ENCODE assay signal across 11 mouse cellular contexts in the genomic region with DNA sequence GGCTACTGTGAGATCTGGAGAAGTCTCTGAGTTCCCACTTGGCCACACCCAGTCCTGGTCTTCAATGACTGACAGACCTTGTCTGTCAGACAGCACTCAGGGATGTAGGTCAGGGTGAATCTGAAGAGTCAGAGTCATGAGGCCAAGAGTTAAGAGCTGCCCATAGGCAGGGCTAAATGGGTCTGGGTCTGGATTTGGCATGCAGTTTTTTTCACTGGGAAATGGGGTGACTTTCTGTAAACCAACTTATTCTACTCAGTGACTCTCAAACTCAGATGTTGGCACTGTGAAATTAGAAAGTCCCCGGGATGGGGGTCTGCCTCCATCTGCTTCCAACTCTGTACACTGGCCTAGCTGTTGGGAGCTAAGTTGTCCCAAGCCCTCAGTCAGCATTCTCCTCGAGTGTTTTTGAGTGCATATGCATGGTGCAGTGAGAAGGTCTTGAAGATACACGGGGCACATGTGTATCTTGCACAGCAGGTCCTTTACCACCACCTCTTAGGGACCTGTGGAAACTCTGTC. TPM values are rescaled to one million over a fixed set of nuclear protein-coding genes. Genes with fewer than 3 reads are reported as not detected.
DNase-seq lines count a peak whose midpoint lies in the region; ATAC-seq and TF ChIP-seq lines count a peak whose summit lies in the region.
"Had no signal": no experiment of that assay in that cellular context is flagged by ENCODE, and none has a peak within 500 bp of the region (broad histone marks: within the 10 kb centered on the region; RNA-seq: fewer than 3 reads in every experiment).

No protein-coding gene starts in this region.

- WGBS in forebrain, embryonic 12.5 days, result 79% methylated on average over 3 of the region's 3 CpGs
- WGBS in forebrain, embryonic 14.5 days, result 77% methylated on average over 3 of the region's 3 CpGs
- WGBS in lung, embryonic 14.5 days, result 67% methylated on average over 3 of the region's 3 CpGs
- WGBS in hindbrain, embryonic 12.5 days, result 74% methylated on average over 3 of the region's 3 CpGs
- WGBS in liver, embryonic 14.5 days (ENCODE audit: insufficient replicate concordance), result 62% methylated on average over 3 of the region's 3 CpGs

- no peak for DNase-seq in forebrain, embryonic 14.5 days (ENCODE audit: low spot score)
- no peak for DNase-seq in lung, embryonic 14.5 days
- DNase-seq in lung, postnatal 25 days (ENCODE audit: low spot score), result no peak
- DNase-seq in liver, embryonic 14.5 days (ENCODE audit: low read depth in 3 of 3, low spot score in 3 of 3), result no peak
- DNase-seq in layer of hippocampus, adult 11-12 months (ENCODE audit: low spot score), result no peak
- DNase-seq in adrenal gland, postnatal 4 days (ENCODE audit: low spot score in 2 of 2), result no peak

- TF ChIP-seq CTCF in lung, embryonic 14.5 days (IDR thresholded peaks at IDR 0.05; ENCODE audit: low read depth), result no peak
- TF ChIP-seq CTCF in liver, embryonic 14.5 days (IDR thresholded peaks at IDR 0.05; ENCODE audit: low read depth), result no peak

- no peak for TF ChIP-seq EP300 in liver, embryonic 14.5 days (IDR thresholded peaks at IDR 0.05; ENCODE audit: low read depth)

- H3K9ac ChIP-seq in forebrain, embryonic 12.5 days, result no peak overlapping the region
- H3K9ac ChIP-seq in forebrain, embryonic 14.5 days (ENCODE audit: low read length), result no peak overlapping the region
- peak overlapping the region; percentile 85; the same call in 1 of the 2 replicates for H3K9ac ChIP-seq in lung, embryonic 14.5 days
- H3K9ac ChIP-seq in hindbrain, embryonic 12.5 days, result no peak overlapping the region
- H3K9ac ChIP-seq in liver, embryonic 14.5 days (replicated peaks), result no peak overlapping the region

- H3K9me3 ChIP-seq in forebrain, embryonic 12.5 days, result no peaks in the 10 kb centered on the region
- H3K9me3 ChIP-seq in forebrain, embryonic 14.5 days (replicated peaks; ENCODE audit: control insufficient read depth, low read length), result no peaks in the 10 kb centered on the region
- no peaks in the 10 kb centered on the region for H3K9me3 ChIP-seq in lung, embryonic 14.5 days (ENCODE audit: low read depth, low read length)
- no peaks in the 10 kb centered on the region for H3K9me3 ChIP-seq in hindbrain, embryonic 12.5 days (replicated peaks)
- no peaks in the 10 kb centered on the region for H3K9me3 ChIP-seq in liver, embryonic 14.5 days (ENCODE audit: control insufficient read depth, low read length)

- peak overlapping the region; percentile 90; the same call in 1 of the 2 replicates for H3K4me2 ChIP-seq in forebrain, embryonic 12.5 days
- no peak overlapping the region for H3K4me2 ChIP-seq in forebrain, embryonic 14.5 days (ENCODE audit: low read length)
- peak overlapping the region; percentile 81 for H3K4me2 ChIP-seq in lung, embryonic 14.5 days
- H3K4me2 ChIP-seq in hindbrain, embryonic 12.5 days (replicated peaks), result peak overlapping the region; percentile 87; the same call in 1 of the 2 replicates
- peak overlapping the region; percentile 85 for H3K4me2 ChIP-seq in liver, embryonic 14.5 days (ENCODE audit: low read depth)

- H3K4me1 ChIP-seq in forebrain, embryonic 12.5 days, result peaks cover 18% of the 10 kb centered on the region
- peaks cover 7% of the 10 kb centered on the region; the same call in 1 of the 2 replicates for H3K4me1 ChIP-seq in forebrain, embryonic 14.5 days (ENCODE audit: control insufficient read depth, insufficient read depth, low read length)
- H3K4me1 ChIP-seq in lung, embryonic 14.5 days (ENCODE audit: insufficient read depth), result peaks cover 11% of the 10 kb centered on the region
- H3K4me1 ChIP-seq in hindbrain, embryonic 12.5 days, result peaks cover 20% of the 10 kb centered on the region
- H3K4me1 ChIP-seq in liver, embryonic 14.5 days (replicated peaks; ENCODE audit: control insufficient read depth in 2 of 2, insufficient read depth in 2 of 2, low read length in 1 of 2), result peaks cover 53 to 61% of the 10 kb centered on the region in 2 experiments

- H3K27me3 ChIP-seq in forebrain, embryonic 12.5 days, result 0 out of 2 replicates have a peak, but pooled peaks cover 20% of the 10 kb centered on the region
- H3K27me3 ChIP-seq in forebrain, embryonic 14.5 days (replicated peaks; ENCODE audit: control insufficient read depth, insufficient read depth, low read length), result no peaks in the 10 kb centered on the region
- H3K27me3 ChIP-seq in lung, embryonic 14.5 days (ENCODE audit: insufficient read depth, low read length), result no peaks in the 10 kb centered on the region
- 0 out of 2 replicates have a peak, but pooled peaks cover 3% of the 10 kb centered on the region for H3K27me3 ChIP-seq in hindbrain, embryonic 12.5 days
- H3K27me3 ChIP-seq in liver, embryonic 14.5 days (ENCODE audit: control insufficient read depth, insufficient read depth, low read length), result no peaks in the 10 kb centered on the region

- no peak overlapping the region for H3K27ac ChIP-seq in forebrain, embryonic 12.5 days
- no peak overlapping the region for H3K27ac ChIP-seq in forebrain, embryonic 14.5 days (ENCODE audit: low read depth, low read length)
- H3K27ac ChIP-seq in lung, embryonic 14.5 days (ENCODE audit: low read depth), result no peak overlapping the region
- no peak overlapping the region for H3K27ac ChIP-seq in hindbrain, embryonic 12.5 days
- H3K27ac ChIP-seq in liver, embryonic 14.5 days, result no peak overlapping the region

- no peak overlapping the region for H3K4me3 ChIP-seq in forebrain, embryonic 12.5 days (replicated peaks)
- no peak overlapping the region for H3K4me3 ChIP-seq in forebrain, embryonic 14.5 days (ENCODE audit: low read depth, low read length)
- peak overlapping the region; percentile 69; the same call in 1 of the 2 replicates for H3K4me3 ChIP-seq in lung, embryonic 14.5 days (ENCODE audit: low read depth, low read length)
- no peak overlapping the region for H3K4me3 ChIP-seq in hindbrain, embryonic 12.5 days
- H3K4me3 ChIP-seq in liver, embryonic 14.5 days (ENCODE audit: insufficient read depth in 1 of 2, low read depth in 2 of 2, low read length in 2 of 2), result peak overlapping the region in 1 of 2 experiments; percentile 8; a peak in 1 of 4 replicates

- ATAC-seq in forebrain, embryonic 12.5 days (ENCODE audit: low FRiP score), result no peak
- ATAC-seq in forebrain, embryonic 14.5 days, result no peak
- ATAC-seq in lung, embryonic 14.5 days (ENCODE audit: insufficient read depth), result no peak
- no peak for ATAC-seq in hindbrain, embryonic 12.5 days (ENCODE audit: low FRiP score)
- no peak for ATAC-seq in liver, embryonic 14.5 days (ENCODE audit: insufficient read depth)

- H3K36me3 ChIP-seq in forebrain, embryonic 12.5 days (replicated peaks), result no peaks in the 10 kb centered on the region
- H3K36me3 ChIP-seq in forebrain, embryonic 14.5 days (ENCODE audit: control insufficient read depth, insufficient read depth, low read length), result no peaks in the 10 kb centered on the region
- peaks cover 5% of the 10 kb centered on the region; the same call in 1 of the 2 replicates for H3K36me3 ChIP-seq in lung, embryonic 14.5 days (ENCODE audit: insufficient read depth)
- no peaks in the 10 kb centered on the region for H3K36me3 ChIP-seq in hindbrain, embryonic 12.5 days
- H3K36me3 ChIP-seq in liver, embryonic 14.5 days (replicated peaks; ENCODE audit: control insufficient read depth, insufficient read depth, low read depth), result no peaks in the 10 kb centered on the region

RNA-seq across cellular contexts. Expression of a gene that starts 1.6 kb away (rescaled TPM):
- 4.5 and 5.2 TPM in 2 replicates for polyA plus RNA-seq in forebrain, embryonic 12.5 days (2016; fragmentation: Nextera tagmentation; extraction: Ambion mirVana)
- 1.6 and 1.8 TPM in 2 replicates for polyA plus RNA-seq in forebrain, embryonic 14.5 days (2014; fragmentation: Nextera tagmentation; extraction: Ambion mirVana)
- 8.8 and 10.0 TPM in 2 replicates for polyA plus RNA-seq in lung, embryonic 14.5 days (2014; fragmentation: Nextera tagmentation; extraction: Ambion mirVana)
- polyA plus RNA-seq in hindbrain, embryonic 12.5 days (2016; fragmentation: Nextera tagmentation; extraction: Ambion mirVana), result 8.6 and 8.9 TPM in 2 replicates
- polyA plus RNA-seq in liver, embryonic 14.5 days (2012; rRNA removed), result 1.6 and 2.1 TPM in 2 replicates
- 0.71 and 0.76 TPM in 2 replicates for polyA plus RNA-seq in liver, embryonic 14.5 days (2014; fragmentation: Nextera tagmentation; extraction: Ambion mirVana)
- total RNA-seq in adrenal gland, postnatal 4 days (2021), result 10 to 100 TPM; 20.7 to 23.0 TPM

RNA-seq across cellular contexts. Expression of a gene that starts 4.6 kb away (rescaled TPM):
- polyA plus RNA-seq in forebrain, embryonic 12.5 days (2016; fragmentation: Nextera tagmentation; extraction: Ambion mirVana), result not detected in 2 replicates
- not detected in 2 replicates for polyA plus RNA-seq in forebrain, embryonic 14.5 days (2014; fragmentation: Nextera tagmentation; extraction: Ambion mirVana)
- not detected in 2 replicates for polyA plus RNA-seq in lung, embryonic 14.5 days (2014; fragmentation: Nextera tagmentation; extraction: Ambion mirVana)
- not detected in 2 replicates for polyA plus RNA-seq in hindbrain, embryonic 12.5 days (2016; fragmentation: Nextera tagmentation; extraction: Ambion mirVana)
- polyA plus RNA-seq in liver, embryonic 14.5 days (2012; rRNA removed), result not detected in 2 replicates
- polyA plus RNA-seq in liver, embryonic 14.5 days (2014; fragmentation: Nextera tagmentation; extraction: Ambion mirVana), result not detected in 2 replicates
- not detected for total RNA-seq in adrenal gland, postnatal 4 days (2021)
- total RNA-seq: left cerebral cortex, postnatal 10 days had no signal
- polyA plus RNA-seq: brain, embryonic 14.5 days; embryonic facial prominence, embryonic 11.5 days had no signal

RNA-seq across cellular contexts. Expression of a gene that starts 31.2 kb away (rescaled TPM):
- polyA plus RNA-seq in forebrain, embryonic 12.5 days (2016; fragmentation: Nextera tagmentation; extraction: Ambion mirVana), result 104 TPM in 2 replicates
- 110 and 112 TPM in 2 replicates for polyA plus RNA-seq in forebrain, embryonic 14.5 days (2014; fragmentation: Nextera tagmentation; extraction: Ambion mirVana)
- polyA plus RNA-seq in lung, embryonic 14.5 days (2014; fragmentation: Nextera tagmentation; extraction: Ambion mirVana), result 70.6 and 76.1 TPM in 2 replicates
- polyA plus RNA-seq in hindbrain, embryonic 12.5 days (2016; fragmentation: Nextera tagmentation; extraction: Ambion mirVana), result 87.4 and 89.7 TPM in 2 replicates
- polyA plus RNA-seq in liver, embryonic 14.5 days (2012; rRNA removed), result 105 and 125 TPM in 2 replicates
- 129 and 153 TPM in 2 replicates for polyA plus RNA-seq in liver, embryonic 14.5 days (2014; fragmentation: Nextera tagmentation; extraction: Ambion mirVana)
- total RNA-seq in adrenal gland, postnatal 4 days (2021), result 10 to 100 TPM; 42.1 to 47.4 TPM

RNA-seq across cellular contexts. Expression of a gene that starts 42.1 kb away (rescaled TPM):
- polyA plus RNA-seq in forebrain, embryonic 12.5 days (2016; fragmentation: Nextera tagmentation; extraction: Ambion mirVana), result 0.06 and 0.09 TPM in 2 replicates
- 0.10 and 0.25 TPM in 2 replicates for polyA plus RNA-seq in forebrain, embryonic 14.5 days (2014; fragmentation: Nextera tagmentation; extraction: Ambion mirVana)
- polyA plus RNA-seq in lung, embryonic 14.5 days (2014; fragmentation: Nextera tagmentation; extraction: Ambion mirVana), result 0.23 and 0.34 TPM in 2 replicates
- 0.08 and 0.20 TPM in 2 replicates for polyA plus RNA-seq in hindbrain, embryonic 12.5 days (2016; fragmentation: Nextera tagmentation; extraction: Ambion mirVana)
- polyA plus RNA-seq in liver, embryonic 14.5 days (2012; rRNA removed), result 0.93 and 1.0 TPM in 2 replicates
- polyA plus RNA-seq in liver, embryonic 14.5 days (2014; fragmentation: Nextera tagmentation; extraction: Ambion mirVana), result 0.70 and 0.78 TPM in 2 replicates
- 1 to 10 TPM; 2.6 to 3.0 TPM for total RNA-seq in adrenal gland, postnatal 4 days (2021)

RNA-seq across cellular contexts. Expression of a gene that starts 51.2 kb away (rescaled TPM):
- polyA plus RNA-seq in forebrain, embryonic 12.5 days (2016; fragmentation: Nextera tagmentation; extraction: Ambion mirVana), result 15.3 and 16.2 TPM in 2 replicates
- polyA plus RNA-seq in forebrain, embryonic 14.5 days (2014; fragmentation: Nextera tagmentation; extraction: Ambion mirVana), result 9.3 and 9.7 TPM in 2 replicates
- 9.3 and 9.7 TPM in 2 replicates for polyA plus RNA-seq in lung, embryonic 14.5 days (2014; fragmentation: Nextera tagmentation; extraction: Ambion mirVana)
- 18.3 and 18.5 TPM in 2 replicates for polyA plus RNA-seq in hindbrain, embryonic 12.5 days (2016; fragmentation: Nextera tagmentation; extraction: Ambion mirVana)
- polyA plus RNA-seq in liver, embryonic 14.5 days (2012; rRNA removed), result 11.0 and 12.4 TPM in 2 replicates
- polyA plus RNA-seq in liver, embryonic 14.5 days (2014; fragmentation: Nextera tagmentation; extraction: Ambion mirVana), result 2.7 and 3.0 TPM in 2 replicates
- total RNA-seq in adrenal gland, postnatal 4 days (2021), result 10 to 100 TPM; 81.8 to 84.8 TPM
